Mouse (Mus musculus) liver, postnatal 0 days (tissue): ENCODE measurements around the gene Ptpn21.

Experiments used
- CTCF ChIP-seq: sonication (generic); IDR thresholded peaks from 2 replicates; pipeline ENCODE4 v1.5.1; 2016; ENCODE audit warnings: antibody characterized with exemption, low read depth
- EP300 ChIP-seq: IDR thresholded peaks from 2 replicates; pipeline ENCODE4 v1.6.1; 2016; ENCODE audit warnings: antibody characterized with exemption, low read depth, mild to moderate bottlenecking

- TF ChIP-seq EP300, result no peak
- no peak for TF ChIP-seq CTCF
These were observed 74.6 kb downstream of the Ptpn21 start for GRCm38 (mm10) chr12:98662617-98663016.
